Mouse (Mus musculus) hindbrain, embryonic 10.5 days (tissue): ENCODE measurements at regions not wholly inside any gene's neighbourhood (a gene's known extent, or its start where the extent isn't known, plus 50 kb on each side); places are given as distances from the start of the nearest gene placed in this dataset.

Source experiments
- DNase-seq: peaks from one replicate; pipeline ENCODE4 v3.0.0-alpha.2; 2017; ENCODE audit warnings: low spot score
- H3K27ac ChIP-seq: fragments of 300-500 bp; sonication (generic); 2 replicates; pipeline ENCODE4 v1.5.1; 2016; ENCODE audit warnings: mild to moderate bottlenecking, moderate library complexity
- H3K27me3 ChIP-seq: fragments of 300-500 bp; sonication (generic); 2 replicates; pipeline ENCODE4 v1.6.1; 2016; ENCODE audit warnings: mild to moderate bottlenecking; ENCODE audit not compliant: poor library complexity, insufficient read depth, severe bottlenecking
- H3K36me3 ChIP-seq: fragments of 300-500 bp; sonication (generic); 2 replicates; pipeline ENCODE4 v1.6.1; 2016; ENCODE audit warnings: mild to moderate bottlenecking, moderate library complexity
- H3K4me1 ChIP-seq: fragments of 300-500 bp; sonication (generic); replicated peaks from 2 replicates; pipeline ENCODE4 v1.6.1; 2016; ENCODE audit warnings: mild to moderate bottlenecking
- H3K4me3 ChIP-seq: fragments of 300-500 bp; sonication (generic); 2 replicates; pipeline ENCODE4 v1.5.1; 2016; ENCODE audit warnings: mild to moderate bottlenecking, moderate library complexity
- H3K9me3 ChIP-seq: fragments of 300-500 bp; sonication (generic); 2 replicates; pipeline ENCODE4 v1.6.1; 2016; ENCODE audit warnings: mild to moderate bottlenecking, moderate library complexity
- WGBS: fragments of 180-500 bp; shearing (Covaris S2); methylation state at CpG from one replicate; pipeline ENCODE4 v1.1.7; 2016; 5-methylcytosine and 5-hydroxymethylcytosine counted together

- DNase-seq = no peak
- Histone ChIP-seq H3K9me3 (no peaks in the 10 kb centered on the region), H3K27ac (no peak overlapping the region), H3K27me3 (no peaks in the 10 kb centered on the region), H3K4me1 (peaks cover 8% of the 10 kb centered on the region; the same call in 1 of the 2 replicates), H3K36me3 (no peaks in the 10 kb centered on the region), H3K4me3 (no peak overlapping the region)
- 98% methylated on average over 1 of the region's 1 CpGs for WGBS
These were observed 117.7 kb downstream of the Rassf10 start for GRCm38 (mm10) chr7:113071418-113071817.

GRCm38 (mm10) chr7:113073781-113074180 lies 120.0 kb downstream of the Rassf10 start:
- Histone ChIP-seq H3K27ac (no peak overlapping the region), H3K27me3 (no peaks in the 10 kb centered on the region), H3K4me3 (no peak overlapping the region), H3K36me3 (no peaks in the 10 kb centered on the region), H3K4me1 (peaks cover 8% of the 10 kb centered on the region; the same call in 1 of the 2 replicates), H3K9me3 (no peaks in the 10 kb centered on the region)
- no peak for DNase-seq
- WGBS = 46% methylated on average over 6 of the region's 6 CpGs

GRCm38 (mm10) chr7:113075371-113075770 lies 121.6 kb downstream of the Rassf10 start:
- Histone ChIP-seq H3K4me3 (no peak overlapping the region), H3K4me1 (peaks cover 4% of the 10 kb centered on the region; the same call in 1 of the 2 replicates), H3K36me3 (no peaks in the 10 kb centered on the region), H3K9me3 (no peaks in the 10 kb centered on the region), H3K27ac (no peak overlapping the region), H3K27me3 (no peaks in the 10 kb centered on the region)
- no peak for DNase-seq
- WGBS = 68% methylated on average over 6 of the region's 6 CpGs

GRCm38 (mm10) chr7:113076243-113076642 lies 122.5 kb downstream of the Rassf10 start:
- 94% methylated on average over 7 of the region's 7 CpGs for WGBS

GRCm38 (mm10) chr7:113081120-113081519 lies 126.1 kb upstream of the Arntl start:
- WGBS = 83% methylated on average over 5 of the region's 5 CpGs
- H3K4me3 ChIP-seq = no peak overlapping the region

More at GRCm38 (mm10) chr7:113076243-113076642, 122.5 kb downstream of the Rassf10 start:
- Histone ChIP-seq H3K27me3 (no peaks in the 10 kb centered on the region), H3K4me1 (peaks cover 3% of the 10 kb centered on the region; the same call in 1 of the 2 replicates), H3K4me3 (no peak overlapping the region), H3K27ac (no peak overlapping the region), H3K36me3 (no peaks in the 10 kb centered on the region), H3K9me3 (no peaks in the 10 kb centered on the region)
- no peak for DNase-seq

GRCm38 (mm10) chr7:113084930-113085625 lies 122.2 kb upstream of the Arntl start:
- Histone ChIP-seq H3K27me3 (no peaks in the 10 kb centered on the region), H3K27ac (no peak overlapping the region), H3K9me3 (no peaks in the 10 kb centered on the region), H3K36me3 (no peaks in the 10 kb centered on the region), H3K4me1 (0 out of 2 replicates have a peak, but pooled peaks cover 11% of the 10 kb centered on the region), H3K4me3 (no peak overlapping the region)
- WGBS = 85% methylated on average over 8 of the region's 8 CpGs
- DNase-seq = no peak

More at GRCm38 (mm10) chr7:113081120-113081519, 126.1 kb upstream of the Arntl start:
- Histone ChIP-seq H3K4me1 (0 out of 2 replicates have a peak, but pooled peaks cover 8% of the 10 kb centered on the region), H3K36me3 (no peaks in the 10 kb centered on the region), H3K27ac (no peak overlapping the region), H3K9me3 (no peaks in the 10 kb centered on the region), H3K27me3 (no peaks in the 10 kb centered on the region)
- no peak for DNase-seq

GRCm38 (mm10) chr7:113086158-113086557 lies 121.1 kb upstream of the Arntl start:
- Histone ChIP-seq H3K4me1 (0 out of 2 replicates have a peak, but pooled peaks cover 11% of the 10 kb centered on the region), H3K4me3 (no peak overlapping the region), H3K27me3 (no peaks in the 10 kb centered on the region), H3K36me3 (no peaks in the 10 kb centered on the region), H3K9me3 (no peaks in the 10 kb centered on the region), H3K27ac (peak overlapping the region; percentile 45; the same call in 1 of the 2 replicates)
- WGBS = 55% methylated on average over 1 of the region's 1 CpGs
- no peak for DNase-seq

- DNase-seq = no peak
- Histone ChIP-seq H3K36me3 (no peaks in the 10 kb centered on the region), H3K27ac (no peak overlapping the region), H3K4me1 (0 out of 2 replicates have a peak, but pooled peaks cover 11% of the 10 kb centered on the region), H3K9me3 (no peaks in the 10 kb centered on the region), H3K27me3 (no peaks in the 10 kb centered on the region), H3K4me3 (no peak overlapping the region)
- 90% methylated on average over 5 of the region's 5 CpGs for WGBS
These were observed 119.6 kb upstream of the Arntl start for GRCm38 (mm10) chr7:113087646-113088045.

GRCm38 (mm10) chr7:113089044-113089443 lies 118.2 kb upstream of the Arntl start:
- Histone ChIP-seq H3K4me3 (no peak overlapping the region), H3K27ac (no peak overlapping the region), H3K4me1 (0 out of 2 replicates have a peak, but pooled peaks cover 11% of the 10 kb centered on the region), H3K36me3 (no peaks in the 10 kb centered on the region), H3K9me3 (no peaks in the 10 kb centered on the region), H3K27me3 (no peaks in the 10 kb centered on the region)
- 80% methylated on average over 4 of the region's 4 CpGs for WGBS
- no peak for DNase-seq

GRCm38 (mm10) chr7:113093931-113094330 lies 113.3 kb upstream of the Arntl start:
- H3K4me1 ChIP-seq = 0 out of 2 replicates have a peak, but pooled peaks cover 4% of the 10 kb centered on the region
- H3K4me3 ChIP-seq = no peak overlapping the region
- no peak for DNase-seq
- WGBS = 83% methylated on average over 5 of the region's 5 CpGs
- H3K27ac ChIP-seq = no peak overlapping the region
- no peaks in the 10 kb centered on the region for H3K36me3 ChIP-seq
- H3K27me3 ChIP-seq = no peaks in the 10 kb centered on the region
- H3K9me3 ChIP-seq = no peaks in the 10 kb centered on the region

- WGBS = 74% methylated on average over 3 of the region's 3 CpGs
- Histone ChIP-seq H3K4me3 (no peak overlapping the region), H3K27ac (no peak overlapping the region), H3K27me3 (no peaks in the 10 kb centered on the region), H3K36me3 (no peaks in the 10 kb centered on the region), H3K9me3 (no peaks in the 10 kb centered on the region), H3K4me1 (0 out of 2 replicates have a peak, but pooled peaks cover 4% of the 10 kb centered on the region)
- DNase-seq = no peak
These were observed 112.2 kb upstream of the Arntl start for GRCm38 (mm10) chr7:113095092-113095491.

GRCm38 (mm10) chr7:113104265-113104664 lies 103.0 kb upstream of the Arntl start:
- no peak for DNase-seq
- no peak overlapping the region for H3K27ac ChIP-seq
- 0 out of 2 replicates have a peak, but pooled peaks cover 6% of the 10 kb centered on the region for H3K4me1 ChIP-seq
- WGBS = 89% methylated on average over 7 of the region's 7 CpGs
- H3K4me3 ChIP-seq = no peak overlapping the region
- no peaks in the 10 kb centered on the region for H3K27me3 ChIP-seq
- no peaks in the 10 kb centered on the region for H3K9me3 ChIP-seq
- no peaks in the 10 kb centered on the region for H3K36me3 ChIP-seq

GRCm38 (mm10) chr7:113105359-113105758 lies 101.9 kb upstream of the Arntl start:
- WGBS = 49% methylated on average over 1 of the region's 1 CpGs

More at GRCm38 (mm10) chr7:113105359-113105758, 101.9 kb upstream of the Arntl start:
- H3K27ac ChIP-seq = no peak overlapping the region
- no peak for DNase-seq
- no peak overlapping the region for H3K4me3 ChIP-seq
- H3K4me1 ChIP-seq = peaks cover 12% of the 10 kb centered on the region; the same call in 1 of the 2 replicates
- no peaks in the 10 kb centered on the region for H3K27me3 ChIP-seq
- H3K36me3 ChIP-seq = no peaks in the 10 kb centered on the region
- H3K9me3 ChIP-seq = no peaks in the 10 kb centered on the region
